Mouse (Mus musculus) intestine, embryonic 15.5 days (tissue): ENCODE data around the gene Kit. TPM values are rescaled to one million over a fixed set of nuclear protein-coding genes. Genes with fewer than 3 reads are reported as not detected.

Source experiments
- ATAC-seq: fragments of 200-750 bp; cut with Nextera tagmentation; 2 replicates; pipeline ENCODE4 v1.8.0; 2017; ENCODE audit warnings: moderate TSS enrichment, moderate library complexity
- H3K27ac ChIP-seq: fragments of 300-500 bp; sonication (generic); 2 replicates; pipeline ENCODE4 v1.5.1; 2015; ENCODE audit warnings: mild to moderate bottlenecking, inconsistent platforms
- H3K27me3 ChIP-seq: fragments of 300-500 bp; sonication (generic); replicated peaks from 2 replicates; pipeline ENCODE4 v1.6.1; 2015; ENCODE audit warnings: inconsistent platforms
- H3K36me3 ChIP-seq: fragments of 300-500 bp; sonication (generic); 2 replicates; pipeline ENCODE4 v1.6.1; 2015; ENCODE audit warnings: inconsistent platforms
- H3K4me1 ChIP-seq: fragments of 300-500 bp; sonication (generic); replicated peaks from 2 replicates; pipeline ENCODE4 v1.6.1; 2015; ENCODE audit warnings: inconsistent platforms
- H3K4me2 ChIP-seq: fragments of 300-500 bp; sonication (generic); replicated peaks from 2 replicates; pipeline ENCODE4 v1.6.1; 2015; ENCODE audit warnings: mild to moderate bottlenecking, inconsistent platforms
- H3K4me3 ChIP-seq: fragments of 300-500 bp; sonication (generic); replicated peaks from 2 replicates; pipeline ENCODE4 v1.5.1; 2015; ENCODE audit warnings: inconsistent platforms
- H3K9ac ChIP-seq: fragments of 300-500 bp; sonication (generic); 2 replicates; pipeline ENCODE4 v1.6.1; 2015; ENCODE audit warnings: inconsistent platforms
- H3K9me3 ChIP-seq: fragments of 300-500 bp; sonication (generic); 2 replicates; pipeline ENCODE4 v1.6.1; 2016; ENCODE audit warnings: inconsistent platforms
- WGBS: fragments of 180-500 bp; shearing (Covaris S2); methylation state at CpG from one replicate; pipeline ENCODE4 v1.1.7; 2015; 5-methylcytosine and 5-hydroxymethylcytosine counted together
- polyA plus RNA-seq: library from polyadenylated mRNA; unstranded; fragments of >200 nt; fragmentation: Nextera tagmentation; extraction: Ambion mirVana; gene quantifications from 2 replicates; pipeline ENCODE4 v1.2.1, GENCODE M21; 2015

Kit gene
- polyA plus RNA-seq, 1 experiment from 2014 or later = 24.3 TPM

DNA sequence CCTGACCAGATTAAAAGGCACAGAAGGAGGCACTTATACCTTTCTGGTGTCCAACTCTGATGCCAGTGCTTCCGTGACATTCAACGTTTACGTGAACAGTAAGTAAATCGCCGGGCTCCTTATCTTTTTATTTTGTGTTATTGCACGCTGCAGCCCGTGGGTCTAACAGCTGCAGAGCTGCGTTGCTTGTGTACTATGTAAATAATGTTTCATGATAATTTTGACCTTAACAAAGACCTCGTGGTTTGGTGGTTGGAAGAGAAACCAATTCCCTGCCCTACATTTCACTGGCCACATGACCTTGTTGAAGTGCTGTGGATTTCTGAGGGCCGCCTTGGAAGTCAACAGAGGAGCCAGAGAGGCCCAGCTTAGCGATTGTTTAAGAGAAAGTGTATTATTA lies 48.3 kb downstream of the Kit start:
- H3K4me2 ChIP-seq = no peak overlapping the region
- H3K27me3 ChIP-seq = no peaks in the 10 kb centered on the region
- no peak overlapping the region for H3K9ac ChIP-seq
- 0 out of 2 replicates have a peak, but pooled peaks cover 2% of the 10 kb centered on the region for H3K4me1 ChIP-seq
- H3K27ac ChIP-seq = no peak overlapping the region
- no peak overlapping the region for H3K4me3 ChIP-seq
- no peaks in the 10 kb centered on the region for H3K9me3 ChIP-seq
- ATAC-seq = peak; percentile 69
- WGBS = 55% methylated on average over 11 of the region's 11 CpGs
- H3K36me3 ChIP-seq = no peaks in the 10 kb centered on the region

GRCm38 (mm10) chr5:75623520-75623919 lies 48.8 kb downstream of the Kit start:
- H3K27ac ChIP-seq = no peak overlapping the region
- 0 out of 2 replicates have a peak, but pooled peaks cover 2% of the 10 kb centered on the region for H3K4me1 ChIP-seq
- no peak overlapping the region for H3K4me3 ChIP-seq
- WGBS = 78% methylated on average over 1 of the region's 1 CpGs
- H3K9ac ChIP-seq = no peak overlapping the region
- H3K4me2 ChIP-seq = no peak overlapping the region
- no peaks in the 10 kb centered on the region for H3K36me3 ChIP-seq
- H3K9me3 ChIP-seq = no peaks in the 10 kb centered on the region
- no peaks in the 10 kb centered on the region for H3K27me3 ChIP-seq
- no peak; the same call in 1 of the 2 replicates for ATAC-seq

GRCm38 (mm10) chr5:75623993-75624706 lies 49.4 kb downstream of the Kit start:
- Histone ChIP-seq H3K27ac (no peak overlapping the region), H3K9me3 (no peaks in the 10 kb centered on the region), H3K4me2 (no peak overlapping the region), H3K9ac (no peak overlapping the region), H3K27me3 (no peaks in the 10 kb centered on the region), H3K4me3 (no peak overlapping the region), H3K36me3 (no peaks in the 10 kb centered on the region), H3K4me1 (0 out of 2 replicates have a peak, but pooled peaks cover 2% of the 10 kb centered on the region)
- WGBS = 84% methylated on average over 20 of the region's 20 CpGs
- peak; percentile 50 for ATAC-seq

GRCm38 (mm10) chr5:75625059-75625458 lies 50.3 kb downstream of the Kit start:
- Histone ChIP-seq H3K36me3 (no peaks in the 10 kb centered on the region), H3K27ac (no peak overlapping the region), H3K4me2 (no peak overlapping the region), H3K27me3 (no peaks in the 10 kb centered on the region), H3K4me1 (0 out of 2 replicates have a peak, but pooled peaks cover 2% of the 10 kb centered on the region), H3K9me3 (no peaks in the 10 kb centered on the region), H3K4me3 (no peak overlapping the region), H3K9ac (no peak overlapping the region)
- no peak for ATAC-seq

DNA sequence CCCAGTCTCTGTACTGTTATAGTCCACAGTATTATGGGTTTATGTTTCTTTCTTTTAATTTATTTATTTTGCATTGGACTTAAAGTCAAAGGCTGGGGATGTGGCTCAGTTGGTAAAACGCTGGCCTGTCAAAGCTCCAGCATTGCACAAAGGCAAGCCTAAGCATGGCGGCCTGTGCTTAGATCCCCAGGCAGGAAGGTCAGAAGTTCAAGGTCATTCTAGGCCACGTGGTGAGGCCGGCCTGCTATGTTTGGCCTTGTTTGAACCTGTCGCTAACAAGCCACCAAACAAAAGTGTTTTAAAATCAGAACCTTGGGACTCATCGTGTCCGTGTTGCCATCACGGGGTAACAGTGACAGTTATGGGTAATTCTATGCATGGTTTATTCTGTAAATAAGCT lies 51.6 kb downstream of the Kit start:
- ATAC-seq = no peak

GRCm38 (mm10) chr5:75626703-75627102 lies 52.0 kb downstream of the Kit start:
- no peaks in the 10 kb centered on the region for H3K36me3 ChIP-seq
- WGBS = 84% methylated on average over 6 of the region's 6 CpGs
- 0 out of 2 replicates have a peak, but pooled peaks cover 2% of the 10 kb centered on the region for H3K4me1 ChIP-seq
- H3K9ac ChIP-seq = no peak overlapping the region
- no peak overlapping the region for H3K4me2 ChIP-seq
- no peak overlapping the region for H3K4me3 ChIP-seq
- no peak for ATAC-seq
- H3K27ac ChIP-seq = no peak overlapping the region
- no peaks in the 10 kb centered on the region for H3K27me3 ChIP-seq
- no peaks in the 10 kb centered on the region for H3K9me3 ChIP-seq

More for the DNA sequence above, 51.6 kb downstream of the Kit start:
- no peaks in the 10 kb centered on the region for H3K9me3 ChIP-seq
- no peaks in the 10 kb centered on the region for H3K27me3 ChIP-seq
- no peak overlapping the region for H3K4me3 ChIP-seq
- no peaks in the 10 kb centered on the region for H3K36me3 ChIP-seq
- WGBS = 73% methylated on average over 8 of the region's 8 CpGs
- no peak overlapping the region for H3K4me2 ChIP-seq
- H3K27ac ChIP-seq = no peak overlapping the region
- 0 out of 2 replicates have a peak, but pooled peaks cover 2% of the 10 kb centered on the region for H3K4me1 ChIP-seq
- no peak overlapping the region for H3K9ac ChIP-seq

DNA sequence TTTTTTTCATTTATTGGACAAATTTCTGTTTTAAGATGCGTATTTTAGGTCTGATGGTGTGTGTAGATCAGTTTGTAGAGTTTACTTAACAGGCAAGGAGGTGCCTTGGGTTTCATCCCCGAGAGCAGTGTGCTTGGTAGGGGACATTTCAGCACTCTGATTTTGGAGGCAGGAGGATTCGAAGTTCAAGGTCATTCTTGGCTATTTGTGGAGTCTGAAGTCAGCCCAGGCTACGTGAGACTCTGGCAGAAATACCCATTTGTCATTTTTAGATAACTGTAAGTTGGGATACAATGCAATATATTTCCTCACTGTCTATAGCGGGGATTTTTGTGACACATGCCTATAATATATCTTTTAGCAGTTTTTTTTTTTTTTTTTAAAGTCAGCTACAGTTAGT lies 57.5 kb downstream of the Kit start:
- no peaks in the 10 kb centered on the region for H3K27me3 ChIP-seq
- no peaks in the 10 kb centered on the region for H3K36me3 ChIP-seq
- no peaks in the 10 kb centered on the region for H3K4me1 ChIP-seq
- no peak overlapping the region for H3K9ac ChIP-seq
- no peaks in the 10 kb centered on the region for H3K9me3 ChIP-seq
- no peak for ATAC-seq
- H3K4me2 ChIP-seq = no peak overlapping the region
- 80% methylated on average over 5 of the region's 5 CpGs for WGBS
- H3K4me3 ChIP-seq = no peak overlapping the region
- no peak overlapping the region for H3K27ac ChIP-seq

GRCm38 (mm10) chr5:75632846-75633640 lies 58.3 kb downstream of the Kit start:
- Histone ChIP-seq H3K9me3 (no peaks in the 10 kb centered on the region), H3K4me2 (no peak overlapping the region), H3K36me3 (no peaks in the 10 kb centered on the region), H3K4me3 (no peak overlapping the region), H3K4me1 (no peaks in the 10 kb centered on the region), H3K9ac (no peak overlapping the region), H3K27ac (no peak overlapping the region), H3K27me3 (no peaks in the 10 kb centered on the region)
- 84% methylated on average over 18 of the region's 18 CpGs for WGBS
- ATAC-seq = no peak

DNA sequence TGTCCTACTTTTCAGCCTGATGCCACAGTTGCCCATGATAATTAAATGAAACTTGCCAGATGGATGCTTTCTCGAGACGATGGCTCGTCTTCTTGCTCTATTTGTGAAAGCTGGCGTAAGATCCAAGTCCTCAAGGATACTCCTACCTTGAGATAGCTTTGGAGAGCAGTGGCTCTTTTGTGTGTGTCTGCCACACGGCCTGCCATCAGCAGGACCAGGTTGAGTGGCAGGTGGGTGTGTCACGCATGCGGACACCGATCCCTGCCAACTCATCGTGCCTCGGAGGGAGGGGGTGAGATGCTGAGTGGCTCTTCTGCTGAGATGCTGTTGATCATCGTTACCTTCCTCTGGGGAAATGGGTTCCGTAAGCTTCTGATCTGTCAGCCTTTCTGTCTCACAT lies 60.7 kb downstream of the Kit start:
- no peaks in the 10 kb centered on the region for H3K36me3 ChIP-seq
- H3K9me3 ChIP-seq = no peaks in the 10 kb centered on the region
- WGBS = 91% methylated on average over 12 of the region's 12 CpGs
- no peak overlapping the region for H3K27ac ChIP-seq
- no peak overlapping the region for H3K4me2 ChIP-seq
- ATAC-seq = no peak
- no peak overlapping the region for H3K9ac ChIP-seq
- no peaks in the 10 kb centered on the region for H3K4me1 ChIP-seq
- H3K27me3 ChIP-seq = no peaks in the 10 kb centered on the region
- no peak overlapping the region for H3K4me3 ChIP-seq

DNA sequence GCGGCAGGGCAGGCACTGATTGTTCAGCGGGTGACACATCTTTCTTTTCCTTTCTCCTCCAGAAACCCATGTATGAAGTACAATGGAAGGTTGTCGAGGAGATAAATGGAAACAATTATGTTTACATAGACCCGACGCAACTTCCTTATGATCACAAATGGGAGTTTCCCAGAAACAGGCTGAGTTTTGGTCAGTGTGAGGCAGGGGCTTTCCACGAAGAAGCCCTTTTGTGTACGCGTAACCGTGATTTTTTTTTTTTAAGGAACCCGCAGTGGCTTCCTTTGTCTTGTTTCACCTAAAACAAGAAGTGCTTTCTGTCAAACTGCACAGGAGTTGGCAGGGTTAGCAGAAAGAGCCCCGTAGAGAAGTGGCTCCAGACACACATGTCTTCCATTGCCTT lies 65.9 kb downstream of the Kit start:
- no peaks in the 10 kb centered on the region for H3K27me3 ChIP-seq
- ATAC-seq = no peak
- no peaks in the 10 kb centered on the region for H3K36me3 ChIP-seq
- H3K4me1 ChIP-seq = no peaks in the 10 kb centered on the region
- no peak overlapping the region for H3K4me2 ChIP-seq
- H3K9ac ChIP-seq = no peak overlapping the region
- WGBS = 62% methylated on average over 11 of the region's 11 CpGs
- no peak overlapping the region for H3K4me3 ChIP-seq
- no peak overlapping the region for H3K27ac ChIP-seq
- H3K9me3 ChIP-seq = no peaks in the 10 kb centered on the region

- H3K4me2 ChIP-seq = no peak overlapping the region
- no peaks in the 10 kb centered on the region for H3K9me3 ChIP-seq
- H3K4me1 ChIP-seq = no peaks in the 10 kb centered on the region
- no peak overlapping the region for H3K9ac ChIP-seq
- no peak for ATAC-seq
- no peaks in the 10 kb centered on the region for H3K27me3 ChIP-seq
- 82% methylated on average over 5 of the region's 5 CpGs for WGBS
- no peak overlapping the region for H3K4me3 ChIP-seq
- H3K36me3 ChIP-seq = no peaks in the 10 kb centered on the region
- H3K27ac ChIP-seq = no peak overlapping the region
Observed at GRCm38 (mm10) chr5:75647046-75647445, 72.3 kb downstream of the Kit start.

GRCm38 (mm10) chr5:75650566-75650965 lies 75.8 kb downstream of the Kit start:
- H3K4me3 ChIP-seq = no peak overlapping the region
- no peak overlapping the region for H3K27ac ChIP-seq
- H3K9ac ChIP-seq = no peak overlapping the region
- H3K4me1 ChIP-seq = no peaks in the 10 kb centered on the region
- no peak overlapping the region for H3K4me2 ChIP-seq
- H3K27me3 ChIP-seq = no peaks in the 10 kb centered on the region
- H3K9me3 ChIP-seq = no peaks in the 10 kb centered on the region
- no peak for ATAC-seq
- 81% methylated on average over 8 of the region's 8 CpGs for WGBS
- H3K36me3 ChIP-seq = no peaks in the 10 kb centered on the region
